Mouse (Mus musculus) embryonic facial prominence, embryonic 14.5 days (tissue): Measurements from ENCODE around the gene Syn3. TPM values are rescaled to one million over a fixed set of nuclear protein-coding genes. Genes with fewer than 3 reads are reported as not detected.

ENCODE experiments used
- ATAC-seq: fragments of 200-750 bp; cut with Nextera tagmentation; 2 replicates; pipeline ENCODE4 v1.8.0; 2017; ENCODE audit warnings: low read depth, moderate number of reproducible peaks, moderate TSS enrichment
- DNase-seq: peaks from one replicate; pipeline ENCODE4 v3.0.0-alpha.2; 2015; ENCODE audit warnings: low spot score
- H3K27ac ChIP-seq: fragments of 300-500 bp; sonication (generic); replicated peaks from 2 replicates; pipeline ENCODE4 v1.5.1; 2014; ENCODE audit warnings: low read depth, mild to moderate bottlenecking, low read length, moderate library complexity
- H3K27me3 ChIP-seq: fragments of 300-500 bp; sonication (generic); replicated peaks from 2 replicates; pipeline ENCODE4 v1.6.1; 2014; ENCODE audit warnings: low read length; ENCODE audit not compliant: control insufficient read depth, insufficient read depth
- H3K36me3 ChIP-seq: fragments of 300-500 bp; sonication (generic); 2 replicates; pipeline ENCODE4 v1.6.1; 2014; ENCODE audit warnings: low read length, mixed read lengths; ENCODE audit not compliant: control insufficient read depth, insufficient read depth
- H3K4me1 ChIP-seq: fragments of 300-500 bp; sonication (generic); 2 replicates; pipeline ENCODE4 v1.6.1; 2014; ENCODE audit warnings: antibody characterized with exemption, low read length; ENCODE audit not compliant: control insufficient read depth, insufficient read depth
- H3K4me2 ChIP-seq: fragments of 300-500 bp; sonication (generic); 2 replicates; pipeline ENCODE4 v1.6.1; 2014; ENCODE audit warnings: low read depth, mild to moderate bottlenecking, low read length, moderate library complexity, mixed read lengths
- H3K4me3 ChIP-seq: fragments of 300-500 bp; sonication (generic); 2 replicates; pipeline ENCODE4 v1.5.1; 2014; ENCODE audit warnings: low read depth, mild to moderate bottlenecking, low read length
- H3K9ac ChIP-seq: fragments of 300-500 bp; sonication (generic); 2 replicates; pipeline ENCODE4 v1.6.1; 2014; ENCODE audit warnings: low read depth, mild to moderate bottlenecking, low read length, moderate library complexity, mixed read lengths
- H3K9me3 ChIP-seq: fragments of 300-500 bp; sonication (generic); 2 replicates; pipeline ENCODE4 v1.6.1; 2016; ENCODE audit warnings: low read length; ENCODE audit not compliant: control insufficient read depth
- WGBS: fragments of 180-500 bp; shearing (Covaris S2); extraction: QIAGEN DNeasy Blood & Tissue Kit; methylation state at CpG from one replicate; pipeline ENCODE4 v1.1.7; 2014; 5-methylcytosine and 5-hydroxymethylcytosine counted together
- polyA plus RNA-seq: library from polyadenylated mRNA; unstranded; fragments of >200 nt; fragmentation: Nextera tagmentation; extraction: Ambion mirVana; gene quantifications from 2 replicates; pipeline ENCODE4 v1.2.1, GENCODE M21; 2014

The Syn3 gene
- polyA plus RNA-seq, 1 experiment from 2014 or later, result 2.4 TPM

DNA sequence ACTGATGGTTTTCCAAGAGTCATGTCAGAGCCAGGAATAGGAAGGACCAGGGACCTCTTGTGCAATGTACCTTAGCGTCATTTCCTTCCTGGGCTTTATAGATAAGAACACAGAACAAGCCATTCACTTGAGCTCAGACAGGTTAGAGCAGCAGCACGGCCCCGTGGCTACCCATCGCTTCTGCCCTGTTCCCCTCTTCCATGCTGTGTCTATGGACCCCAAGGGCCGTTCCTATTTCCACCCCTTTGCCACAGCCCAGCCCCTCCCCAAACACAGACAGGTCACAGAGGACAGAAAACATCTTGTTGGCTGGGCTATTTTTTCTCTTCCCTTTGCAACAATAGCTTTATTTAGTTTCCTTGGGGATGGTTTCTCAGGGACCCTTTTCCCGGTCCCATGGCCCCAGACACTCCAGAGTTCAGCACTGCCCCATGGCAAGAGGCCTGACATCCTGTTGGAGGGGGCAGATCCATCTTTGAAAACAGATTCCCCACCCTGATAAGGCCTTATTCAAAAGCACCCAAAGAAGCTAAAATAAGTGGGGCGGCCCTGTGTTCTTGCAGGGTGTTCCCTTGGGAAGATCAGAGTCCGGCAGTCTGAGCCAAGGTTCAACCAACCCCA is 359.5 kb downstream of the Syn3 start:
- Histone ChIP-seq H3K27ac (no peak overlapping the region), H3K27me3 (no peaks in the 10 kb centered on the region), H3K4me3 (no peak overlapping the region), H3K9ac (no peak overlapping the region), H3K36me3 (no peaks in the 10 kb centered on the region), H3K4me2 (no peak overlapping the region), H3K4me1 (no peaks in the 10 kb centered on the region), H3K9me3 (no peaks in the 10 kb centered on the region)
- WGBS, result 56% methylated on average over 8 of the region's 8 CpGs
- DNase-seq (no peak), ATAC-seq (no peak)

DNA sequence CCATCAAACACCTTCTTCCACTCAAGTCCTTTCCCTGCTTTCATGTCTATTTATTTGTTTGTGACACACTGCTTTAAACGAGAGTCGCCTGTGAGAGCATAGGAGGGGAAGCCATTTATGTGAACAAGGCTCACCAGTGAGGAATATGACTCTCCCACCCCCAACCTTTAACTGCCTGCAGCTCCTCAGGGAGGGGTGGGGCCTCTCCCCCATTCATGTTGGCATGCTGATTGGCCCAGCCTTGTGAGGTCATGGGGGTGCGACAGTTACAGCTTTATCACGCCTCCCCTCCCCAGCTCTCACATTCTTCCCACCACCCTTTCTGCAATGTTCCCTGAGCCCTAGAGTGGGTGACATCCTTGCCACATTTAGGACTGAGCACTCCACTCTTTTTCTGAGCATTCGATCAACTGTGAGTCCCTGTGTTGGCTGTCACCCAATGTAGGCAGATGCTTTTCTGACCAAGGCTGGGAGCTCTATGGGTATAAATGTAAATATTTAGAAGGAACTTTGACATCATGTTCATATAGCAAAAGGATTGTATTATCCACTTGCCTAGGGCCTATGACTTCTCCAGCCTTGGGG is 361.0 kb downstream of the Syn3 start:
- 61% methylated on average over 5 of the region's 5 CpGs for WGBS
- DNase-seq (no peak), ATAC-seq (no peak)
- no peak overlapping the region for H3K4me2 ChIP-seq
- H3K4me3 ChIP-seq, result no peak overlapping the region
- no peak overlapping the region for H3K27ac ChIP-seq
- H3K4me1 ChIP-seq, result no peaks in the 10 kb centered on the region
- H3K9ac ChIP-seq, result no peak overlapping the region
- no peaks in the 10 kb centered on the region for H3K27me3 ChIP-seq
- no peaks in the 10 kb centered on the region for H3K36me3 ChIP-seq
- H3K9me3 ChIP-seq, result no peaks in the 10 kb centered on the region

DNA sequence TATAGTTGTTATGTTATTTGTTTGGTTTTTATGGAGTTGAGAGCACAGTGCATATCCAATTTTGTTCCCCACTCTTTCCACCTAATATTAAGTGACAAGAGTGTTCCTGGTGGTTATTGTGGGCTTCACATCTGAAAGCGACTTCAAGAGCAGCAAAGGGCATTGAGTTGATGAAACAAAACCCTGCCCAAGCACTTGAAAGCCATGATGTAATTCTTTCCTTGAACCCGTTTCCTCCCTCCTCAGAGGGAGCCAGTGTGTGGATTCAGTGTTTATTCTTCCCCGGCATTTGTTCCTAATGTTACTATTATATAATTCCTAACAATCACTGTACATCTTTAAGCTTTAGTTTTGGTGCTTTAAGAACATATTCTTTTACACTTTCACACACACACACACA is 361.6 kb downstream of the Syn3 start:
- H3K27ac ChIP-seq, result no peak overlapping the region
- H3K9me3 ChIP-seq, result no peaks in the 10 kb centered on the region
- ATAC-seq, result no peak
- no peak overlapping the region for H3K4me2 ChIP-seq
- WGBS, result 43% methylated on average over 3 of the region's 3 CpGs
- no peaks in the 10 kb centered on the region for H3K27me3 ChIP-seq
- no peak for DNase-seq
- no peak overlapping the region for H3K9ac ChIP-seq
- no peaks in the 10 kb centered on the region for H3K4me1 ChIP-seq
- H3K36me3 ChIP-seq, result no peaks in the 10 kb centered on the region
- no peak overlapping the region for H3K4me3 ChIP-seq

DNA sequence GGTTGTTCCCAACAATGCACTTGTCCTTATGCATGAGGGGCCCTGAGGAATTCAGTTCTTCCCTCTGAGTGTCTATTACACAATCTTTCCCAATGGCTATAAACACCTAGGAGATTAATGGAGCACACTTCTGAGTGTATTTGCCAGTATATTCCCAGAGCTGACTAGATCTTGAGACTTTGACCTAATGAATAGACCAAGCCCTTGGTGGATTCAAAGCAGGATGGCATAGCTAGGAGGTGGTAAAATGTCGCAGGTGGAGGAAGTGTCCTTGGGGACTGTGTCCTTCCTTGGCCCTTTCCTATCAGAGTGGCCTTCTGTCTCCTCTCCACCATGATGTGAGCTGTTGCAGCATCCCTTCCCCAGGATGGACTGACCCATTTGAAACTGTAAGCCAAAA is 362.4 kb downstream of the Syn3 start:
- 94% methylated on average over 1 of the region's 1 CpGs for WGBS
- DNase-seq (no peak), ATAC-seq (no peak)
- Histone ChIP-seq H3K27me3 (no peaks in the 10 kb centered on the region), H3K27ac (no peak overlapping the region), H3K9me3 (no peaks in the 10 kb centered on the region), H3K9ac (no peak overlapping the region), H3K4me3 (no peak overlapping the region), H3K36me3 (no peaks in the 10 kb centered on the region), H3K4me1 (no peaks in the 10 kb centered on the region), H3K4me2 (no peak overlapping the region)

DNA sequence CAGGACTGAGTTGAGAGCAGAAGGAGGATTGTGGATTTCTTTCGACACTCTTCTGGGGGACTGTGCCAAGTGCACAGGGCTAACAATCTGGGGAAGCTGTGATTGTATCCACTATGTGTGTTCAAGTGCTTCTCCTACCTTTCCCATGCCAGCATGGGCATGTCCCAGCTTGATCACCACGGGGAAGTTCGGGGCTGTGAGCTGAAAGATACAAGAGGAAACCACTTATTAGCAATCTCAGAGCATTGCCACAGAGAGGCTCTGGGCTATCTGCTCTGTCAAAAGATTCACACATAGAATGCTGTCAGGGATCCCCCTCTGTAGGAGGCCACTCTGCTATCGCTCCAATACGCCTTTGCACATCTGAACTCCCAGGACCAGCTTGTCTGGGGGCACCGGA is 363.8 kb downstream of the Syn3 start:
- Histone ChIP-seq H3K4me2 (no peak overlapping the region), H3K36me3 (no peaks in the 10 kb centered on the region), H3K4me3 (no peak overlapping the region), H3K9me3 (no peaks in the 10 kb centered on the region), H3K27ac (no peak overlapping the region), H3K27me3 (no peaks in the 10 kb centered on the region), H3K9ac (no peak overlapping the region), H3K4me1 (no peaks in the 10 kb centered on the region)
- WGBS, result 71% methylated on average over 6 of the region's 6 CpGs
- ATAC-seq (no peak), DNase-seq (peak; percentile 21)

DNA sequence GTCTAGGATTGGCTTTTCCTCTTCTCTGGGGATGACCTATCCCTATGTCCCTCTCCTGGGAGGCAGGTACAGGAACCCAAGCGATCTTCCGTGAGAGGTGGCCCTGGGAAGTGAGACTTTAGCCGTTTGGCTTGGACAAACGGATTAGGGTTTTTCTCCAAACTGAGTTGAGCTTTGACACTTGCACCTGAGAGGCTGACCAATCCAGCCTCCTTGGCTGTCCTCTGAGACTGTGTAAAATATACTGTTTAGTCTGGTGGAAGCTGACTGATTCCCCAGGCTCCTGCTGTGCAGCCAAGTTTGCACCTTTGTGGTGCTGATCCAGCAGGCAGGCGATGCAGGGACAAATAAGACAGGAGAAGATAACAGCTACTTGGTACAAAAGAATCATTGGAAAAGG is 364.4 kb downstream of the Syn3 start:
- Histone ChIP-seq H3K36me3 (no peaks in the 10 kb centered on the region), H3K4me1 (no peaks in the 10 kb centered on the region), H3K27me3 (no peaks in the 10 kb centered on the region), H3K4me2 (no peak overlapping the region), H3K9me3 (no peaks in the 10 kb centered on the region), H3K27ac (no peak overlapping the region), H3K9ac (no peak overlapping the region), H3K4me3 (no peak overlapping the region)
- WGBS, result 68% methylated on average over 5 of the region's 5 CpGs
- ATAC-seq (no peak), DNase-seq (no peak)

DNA sequence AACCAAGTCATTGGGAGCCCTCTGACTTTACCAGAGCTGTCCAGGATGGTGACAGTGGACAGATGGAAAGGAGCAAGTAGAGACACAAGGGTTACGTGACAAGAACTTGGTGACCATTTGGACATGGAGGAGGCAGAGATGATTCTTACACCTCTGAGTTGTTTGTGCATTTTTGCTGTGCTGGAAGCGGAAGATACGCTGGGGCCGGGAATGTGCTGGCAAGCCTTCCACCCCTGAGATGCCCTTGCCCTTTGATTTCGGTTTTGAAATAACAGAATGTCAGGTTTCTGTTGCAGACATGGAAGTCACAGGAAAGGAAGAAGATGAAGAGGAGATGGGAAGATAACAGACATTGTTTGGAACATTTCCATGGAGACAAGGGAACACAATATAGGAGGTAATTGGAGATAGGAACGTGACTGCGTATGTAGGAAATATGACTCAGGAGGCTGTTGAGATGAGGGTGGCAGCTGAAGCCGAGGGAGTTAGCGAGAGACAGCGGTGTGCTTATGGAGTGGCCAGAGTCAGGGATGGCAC is 366.2 kb downstream of the Syn3 start:
- Histone ChIP-seq H3K36me3 (no peaks in the 10 kb centered on the region), H3K4me3 (no peak overlapping the region), H3K4me1 (no peaks in the 10 kb centered on the region), H3K27me3 (no peaks in the 10 kb centered on the region), H3K9me3 (no peaks in the 10 kb centered on the region), H3K27ac (no peak overlapping the region), H3K9ac (no peak overlapping the region), H3K4me2 (no peak overlapping the region)
- DNase-seq (no peak), ATAC-seq (no peak)
- WGBS, result 75% methylated on average over 10 of the region's 10 CpGs

DNA sequence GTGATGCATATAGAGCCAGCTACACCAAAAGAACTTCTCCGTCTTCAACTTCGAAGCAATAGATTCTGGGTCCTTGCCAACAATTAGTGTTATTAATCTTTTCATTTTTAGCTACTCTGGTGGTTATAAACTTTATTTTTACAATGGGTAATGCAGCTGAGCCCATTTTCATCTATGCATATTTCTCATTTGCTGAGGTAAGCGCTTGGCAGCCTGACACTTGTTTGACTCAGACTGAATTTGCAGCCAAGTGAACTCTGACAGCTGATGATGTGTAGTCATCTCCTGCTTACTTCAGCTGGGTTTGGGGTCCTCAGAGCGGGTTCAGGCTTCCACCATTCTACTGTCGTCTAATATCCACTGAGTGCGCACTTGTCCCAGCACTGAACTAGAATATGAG is 369.6 kb downstream of the Syn3 start:
- Histone ChIP-seq H3K4me2 (no peak overlapping the region), H3K4me3 (no peak overlapping the region), H3K36me3 (no peaks in the 10 kb centered on the region), H3K9me3 (no peaks in the 10 kb centered on the region), H3K27ac (no peak overlapping the region), H3K4me1 (no peaks in the 10 kb centered on the region), H3K27me3 (no peaks in the 10 kb centered on the region), H3K9ac (no peak overlapping the region)
- WGBS, result 89% methylated on average over 6 of the region's 6 CpGs
- ATAC-seq (no peak), DNase-seq (no peak)

DNA sequence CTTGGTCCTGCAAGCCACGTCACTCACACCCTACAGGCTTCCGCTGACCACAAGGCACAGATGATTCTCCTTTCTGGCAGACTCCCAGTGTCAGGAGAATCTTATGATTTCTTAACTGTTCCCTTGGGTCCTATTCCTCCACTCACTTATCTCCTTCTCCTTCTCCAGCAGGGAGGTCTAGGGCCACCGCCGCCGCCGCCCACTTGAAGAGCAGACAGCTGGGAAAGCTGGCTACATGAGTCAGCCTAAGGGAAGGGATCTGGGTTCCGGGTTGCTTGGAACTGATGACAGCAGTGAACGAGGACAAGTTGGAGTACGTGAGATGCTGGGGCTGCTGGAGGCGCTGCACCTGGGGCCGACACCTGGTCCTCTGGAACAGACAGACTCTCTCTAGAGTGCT is 372.2 kb downstream of the Syn3 start:
- Histone ChIP-seq H3K4me2 (no peak overlapping the region), H3K27me3 (no peaks in the 10 kb centered on the region), H3K4me3 (no peak overlapping the region), H3K9me3 (no peaks in the 10 kb centered on the region), H3K27ac (no peak overlapping the region), H3K9ac (no peak overlapping the region), H3K4me1 (no peaks in the 10 kb centered on the region), H3K36me3 (no peaks in the 10 kb centered on the region)
- DNase-seq (no peak), ATAC-seq (no peak)
- 79% methylated on average over 11 of the region's 11 CpGs for WGBS
